24 mouse cellular contexts compared by ENCODE assay signal in genomic region chr6:33136906-33137305, GRCm38 (mm10).
DNase-seq lines count a peak whose midpoint lies in the region; ATAC-seq and TF ChIP-seq lines count a peak whose summit lies in the region.
"Had no signal": no experiment of that assay in that cellular context is flagged by ENCODE, and none has a peak within 500 bp of the region (broad histone marks: within the 10 kb centered on the region; RNA-seq: fewer than 3 reads in every experiment).

No protein-coding gene starts in this region.

- TF ChIP-seq CTCF in brain, embryonic 14.5 days (IDR thresholded peaks at IDR 0.05; ENCODE audit: borderline replicate concordance, extremely low read depth, insufficient read depth, insufficient read length), result no peak

- no peak overlapping the region for H3K4me3 ChIP-seq in hindbrain, embryonic 16.5 days (ENCODE audit: low read length)
- no peak overlapping the region for H3K4me3 ChIP-seq in hindbrain, embryonic 14.5 days (replicated peaks; ENCODE audit: low read length)
- H3K4me3 ChIP-seq in neural tube, embryonic 14.5 days (ENCODE audit: low read depth, low read length), result no peak overlapping the region
- H3K4me3 ChIP-seq in liver, embryonic 11.5 days (ENCODE audit: low read depth, low read length), result no peak overlapping the region
- H3K4me3 ChIP-seq: embryonic facial prominence, embryonic 12.5 days; embryonic facial prominence, embryonic 15.5 days; forebrain, embryonic 12.5 days; forebrain, embryonic 15.5 days; heart, embryonic 12.5 days; heart, embryonic 15.5 days; hindbrain, embryonic 12.5 days had no signal

- H3K27me3 ChIP-seq in hindbrain, embryonic 16.5 days (replicated peaks; ENCODE audit: control insufficient read depth, insufficient read depth, low read length), result no peaks in the 10 kb centered on the region
- no peaks in the 10 kb centered on the region for H3K27me3 ChIP-seq in hindbrain, embryonic 14.5 days (ENCODE audit: control insufficient read depth, insufficient read depth, low read length)
- no peaks in the 10 kb centered on the region for H3K27me3 ChIP-seq in neural tube, embryonic 14.5 days (ENCODE audit: control insufficient read depth, insufficient read depth, low read length)
- no peaks in the 10 kb centered on the region for H3K27me3 ChIP-seq in liver, embryonic 11.5 days (replicated peaks; ENCODE audit: control insufficient read depth, insufficient read depth, low read length)
- H3K27me3 ChIP-seq: embryonic facial prominence, embryonic 12.5 days; embryonic facial prominence, embryonic 15.5 days; forebrain, embryonic 12.5 days; forebrain, embryonic 15.5 days; heart, embryonic 12.5 days; heart, embryonic 15.5 days; hindbrain, embryonic 12.5 days had no signal

- 63% methylated on average over 7 of the region's 7 CpGs for WGBS in hindbrain, embryonic 16.5 days
- 58% methylated on average over 7 of the region's 7 CpGs for WGBS in hindbrain, embryonic 14.5 days
- 43% methylated on average over 7 of the region's 7 CpGs for WGBS in neural tube, embryonic 14.5 days
- WGBS in liver, embryonic 11.5 days, result 76% methylated on average over 7 of the region's 7 CpGs

- no peak for DNase-seq in hindbrain, embryonic 14.5 days (ENCODE audit: low spot score)
- no peak for DNase-seq in neural tube, embryonic 10.5 days (ENCODE audit: extremely low spot score, low spot score)
- peak; percentile 17 for DNase-seq in brain, embryonic 14.5 days (ENCODE audit: low read depth)
- DNase-seq in liver, embryonic 11.5 days (ENCODE audit: low spot score), result no peak
- no peak for DNase-seq in embryo, embryonic 9.5 days (ENCODE audit: extremely low spot score)
- DNase-seq: adrenal gland, adult 8-10 months; adrenal gland, postnatal 25 days; cerebellum, adult 11 months; gastrocnemius, postnatal 25 days; heart, adult 18-20 months; heart, postnatal 10 days; heart, postnatal 4 days had no signal

- no peak overlapping the region for H3K9ac ChIP-seq in hindbrain, embryonic 16.5 days (ENCODE audit: low read depth, low read length)
- no peak overlapping the region for H3K9ac ChIP-seq in hindbrain, embryonic 14.5 days
- no peak overlapping the region for H3K9ac ChIP-seq in neural tube, embryonic 14.5 days (replicated peaks; ENCODE audit: low read depth, low read length)
- no peak overlapping the region for H3K9ac ChIP-seq in liver, embryonic 11.5 days (ENCODE audit: low read depth, low read length)
- H3K9ac ChIP-seq: embryonic facial prominence, embryonic 12.5 days; embryonic facial prominence, embryonic 15.5 days; forebrain, embryonic 12.5 days; forebrain, embryonic 15.5 days; heart, embryonic 12.5 days; heart, embryonic 15.5 days; hindbrain, embryonic 12.5 days had no signal

- no peak for TF ChIP-seq POLR2A in brain, embryonic 14.5 days (IDR thresholded peaks at IDR 0.05; ENCODE audit: borderline replicate concordance, extremely low read depth, insufficient read depth, insufficient read length, poor library complexity, severe bottlenecking)

- no peaks in the 10 kb centered on the region for H3K36me3 ChIP-seq in hindbrain, embryonic 16.5 days (ENCODE audit: control insufficient read depth, insufficient read depth, low read length)
- no peaks in the 10 kb centered on the region for H3K36me3 ChIP-seq in hindbrain, embryonic 14.5 days (replicated peaks; ENCODE audit: control insufficient read depth, insufficient read depth)
- no peaks in the 10 kb centered on the region for H3K36me3 ChIP-seq in neural tube, embryonic 14.5 days (ENCODE audit: control insufficient read depth, insufficient read depth, low read length)
- no peaks in the 10 kb centered on the region for H3K36me3 ChIP-seq in liver, embryonic 11.5 days (ENCODE audit: control insufficient read depth, insufficient read depth, low read length)
- H3K36me3 ChIP-seq: embryonic facial prominence, embryonic 12.5 days; embryonic facial prominence, embryonic 15.5 days; forebrain, embryonic 12.5 days; forebrain, embryonic 15.5 days; heart, embryonic 12.5 days; heart, embryonic 15.5 days; hindbrain, embryonic 12.5 days had no signal

- H3K9me3 ChIP-seq in hindbrain, embryonic 16.5 days (ENCODE audit: control insufficient read depth, low read length), result no peaks in the 10 kb centered on the region
- H3K9me3 ChIP-seq in hindbrain, embryonic 14.5 days (ENCODE audit: control insufficient read depth, low read length), result no peaks in the 10 kb centered on the region
- no peaks in the 10 kb centered on the region for H3K9me3 ChIP-seq in neural tube, embryonic 14.5 days (ENCODE audit: control insufficient read depth, low read length)
- no peaks in the 10 kb centered on the region for H3K9me3 ChIP-seq in liver, embryonic 11.5 days (ENCODE audit: control insufficient read depth, low read length)
- H3K9me3 ChIP-seq: embryonic facial prominence, embryonic 12.5 days; embryonic facial prominence, embryonic 15.5 days; forebrain, embryonic 12.5 days; forebrain, embryonic 15.5 days; heart, embryonic 12.5 days; heart, embryonic 15.5 days; hindbrain, embryonic 12.5 days had no signal

- no peak overlapping the region for H3K4me2 ChIP-seq in hindbrain, embryonic 16.5 days (ENCODE audit: low read length)
- H3K4me2 ChIP-seq in hindbrain, embryonic 14.5 days (replicated peaks), result no peak overlapping the region
- no peak overlapping the region for H3K4me2 ChIP-seq in neural tube, embryonic 14.5 days (ENCODE audit: low read depth, low read length)
- no peak overlapping the region for H3K4me2 ChIP-seq in liver, embryonic 11.5 days
- H3K4me2 ChIP-seq: embryonic facial prominence, embryonic 12.5 days; embryonic facial prominence, embryonic 15.5 days; forebrain, embryonic 12.5 days; forebrain, embryonic 15.5 days; heart, embryonic 12.5 days; heart, embryonic 15.5 days; hindbrain, embryonic 12.5 days had no signal

- H3K27ac ChIP-seq in hindbrain, embryonic 16.5 days (ENCODE audit: low read depth, low read length), result no peak overlapping the region
- H3K27ac ChIP-seq in hindbrain, embryonic 14.5 days, result no peak overlapping the region
- no peak overlapping the region for H3K27ac ChIP-seq in neural tube, embryonic 14.5 days (ENCODE audit: low read depth, low read length)
- no peak overlapping the region for H3K27ac ChIP-seq in liver, embryonic 11.5 days (ENCODE audit: low read depth, low read length)
- H3K27ac ChIP-seq: embryonic facial prominence, embryonic 12.5 days; embryonic facial prominence, embryonic 15.5 days; forebrain, embryonic 12.5 days; forebrain, embryonic 15.5 days; heart, embryonic 15.5 days; hindbrain, embryonic 12.5 days had no signal

- ATAC-seq in hindbrain, embryonic 16.5 days, result peak; percentile 50; the same call in 1 of the 2 replicates
- ATAC-seq in hindbrain, embryonic 14.5 days (ENCODE audit: low FRiP score), result no peak
- ATAC-seq in neural tube, embryonic 14.5 days (ENCODE audit: low read depth), result peak; percentile 46; the same call in 1 of the 2 replicates
- ATAC-seq in liver, embryonic 11.5 days (replicated peaks; ENCODE audit: low FRiP score), result no peak
- ATAC-seq: activated CD4-positive, CD25-positive, alpha-beta regulatory T cell, adult 4 months; CD4-positive, CD25-positive, alpha-beta regulatory T cell, adult 4 months; forebrain, embryonic 15.5 days; intestine, postnatal 0 days had no signal

- H3K4me1 ChIP-seq in hindbrain, embryonic 16.5 days (ENCODE audit: control insufficient read depth, insufficient read depth, low read depth, low read length), result no peaks in the 10 kb centered on the region
- H3K4me1 ChIP-seq in hindbrain, embryonic 14.5 days (replicated peaks; ENCODE audit: control insufficient read depth, insufficient read depth, low read length), result no peaks in the 10 kb centered on the region
- no peaks in the 10 kb centered on the region for H3K4me1 ChIP-seq in neural tube, embryonic 14.5 days (ENCODE audit: control insufficient read depth, insufficient read depth, low read length)
- no peaks in the 10 kb centered on the region for H3K4me1 ChIP-seq in liver, embryonic 11.5 days (replicated peaks; ENCODE audit: control insufficient read depth, insufficient read depth, low read length)
- H3K4me1 ChIP-seq: embryonic facial prominence, embryonic 12.5 days; embryonic facial prominence, embryonic 15.5 days; forebrain, embryonic 12.5 days; forebrain, embryonic 15.5 days; heart, embryonic 12.5 days; heart, embryonic 15.5 days; hindbrain, embryonic 12.5 days had no signal

Comparison
In these comparisons a context has a peak if more than half of its experiments do, and no peak if none do; other contexts are left out.
1. ATAC-seq: peak in hindbrain, embryonic 16.5 days (single experiment) and neural tube, embryonic 14.5 days (single experiment); none in hindbrain, embryonic 14.5 days (single experiment) and liver, embryonic 11.5 days (single experiment).